21 mouse cellular contexts compared by ENCODE assay signal in the genomic region with DNA sequence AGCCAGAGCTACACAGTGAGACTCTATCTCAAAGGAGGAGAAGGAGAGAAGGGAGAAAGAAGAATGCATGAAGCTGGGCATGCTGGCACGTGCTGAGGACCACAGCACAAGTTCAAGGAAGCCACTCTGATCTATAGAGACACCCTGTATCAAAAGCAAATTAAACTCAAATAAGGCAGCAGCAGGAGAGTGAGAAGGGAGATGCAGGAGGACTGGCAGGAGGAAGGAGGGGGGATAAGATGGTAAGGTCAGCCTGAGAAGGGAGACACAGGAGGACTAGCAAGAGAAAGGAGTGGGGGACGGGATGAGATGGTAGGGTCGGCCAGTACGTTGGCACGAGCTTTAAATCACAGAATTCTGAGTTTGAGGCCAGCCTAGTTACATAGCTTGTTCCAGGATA.
"Had no signal": no experiment of that assay in that cellular context is flagged by ENCODE, and none has a peak within 500 bp of the region (broad histone marks: within the 10 kb centered on the region; RNA-seq: fewer than 3 reads in every experiment).

No protein-coding gene starts in this region.

- H3K9me3 ChIP-seq: lung, embryonic 15.5 days; megakaryocyte, embryonic 14.5 days; midbrain, embryonic 12.5 days; neural tube, embryonic 13.5 days; neural tube, embryonic 15.5 days had no signal

- H3K4me3 ChIP-seq: lung, embryonic 15.5 days; megakaryocyte, embryonic 14.5 days; midbrain, embryonic 12.5 days; myocyte; neural tube, embryonic 13.5 days; neural tube, embryonic 15.5 days had no signal

- H3K27me3 ChIP-seq: lung, embryonic 15.5 days; megakaryocyte, embryonic 14.5 days; midbrain, embryonic 12.5 days; neural tube, embryonic 13.5 days; neural tube, embryonic 15.5 days had no signal

- H3K27ac ChIP-seq: lung, embryonic 15.5 days; macrophage; midbrain, embryonic 12.5 days; neural tube, embryonic 13.5 days; neural tube, embryonic 15.5 days had no signal

- H3K4me2 ChIP-seq: lung, embryonic 15.5 days; midbrain, embryonic 12.5 days; neural tube, embryonic 13.5 days; neural tube, embryonic 15.5 days had no signal

- H3K4me1 ChIP-seq: lung, embryonic 15.5 days; midbrain, embryonic 12.5 days; neural tube, embryonic 15.5 days had no signal

- DNase-seq: lung, adult 2 months; lung, postnatal 14 days; lung, postnatal 36 days; midbrain, embryonic 14.5 days; retina, postnatal 1 day; right cerebral cortex, adult 18-20 months; right cerebral cortex, postnatal 25 days; right cerebral cortex, postnatal 4 days; spleen, adult 18-20 months; thymus, adult 18-20 months; thymus, postnatal 14 days; thymus, postnatal 36 days had no signal

- H3K9ac ChIP-seq: lung, embryonic 15.5 days; midbrain, embryonic 12.5 days; neural tube, embryonic 13.5 days; neural tube, embryonic 15.5 days had no signal

- ATAC-seq: lung, postnatal 0 days; midbrain, embryonic 16.5 days had no signal
